Mouse (Mus musculus): Measurements from ENCODE around the gene Dusp27. TPM values are rescaled to one million over a fixed set of nuclear protein-coding genes. Genes with fewer than 3 reads are reported as not detected.

Dusp27 gene
- polyA plus RNA-seq, 1 experiment from 2014 or later = 2.7 TPM

DNA sequence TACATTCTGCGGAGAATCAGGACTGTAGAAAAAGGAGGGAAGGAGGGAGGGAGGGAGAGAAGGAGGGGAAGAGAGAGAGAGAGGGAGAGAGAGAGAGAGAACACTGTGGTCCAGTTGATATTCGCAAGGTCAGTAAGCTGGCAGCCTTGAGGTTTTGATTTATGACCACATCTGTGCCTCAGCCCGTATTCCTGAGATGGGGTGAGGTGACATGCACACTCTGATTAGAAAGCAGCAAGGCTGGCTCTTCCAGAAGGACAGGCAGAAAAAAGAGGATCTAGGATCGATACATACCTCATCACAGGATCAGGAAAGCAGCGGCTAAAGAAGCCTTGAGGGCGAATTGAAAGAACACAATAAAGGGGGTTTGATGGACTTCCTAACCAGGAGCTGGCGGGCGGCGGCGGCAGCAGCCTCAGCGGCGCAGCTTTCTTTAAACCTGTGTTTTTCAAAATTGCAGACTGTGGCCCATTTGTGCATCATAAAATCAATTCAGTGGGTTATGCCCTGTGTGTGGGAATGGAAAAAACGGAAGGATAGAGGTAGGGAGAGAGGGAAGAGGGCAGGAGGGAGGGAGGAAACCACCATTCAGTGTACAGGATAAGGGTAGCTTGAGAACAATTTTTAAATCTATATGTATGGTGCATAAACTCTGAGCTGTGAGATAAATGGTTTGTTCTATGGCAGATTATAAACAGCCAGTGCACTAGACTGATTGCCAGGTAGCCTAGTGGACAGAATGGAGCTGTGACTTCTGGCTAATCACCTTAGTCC, 9.7 kb downstream of the Dusp27 start:
- no peak overlapping the region for H3K4me3 ChIP-seq
- no peaks in the 10 kb centered on the region for H3K9me3 ChIP-seq (replicated peaks)
- 80% methylated on average over 13 of the region's 13 CpGs for WGBS
- H3K4me1 ChIP-seq = 0 out of 2 replicates have a peak, but pooled peaks cover 2% of the 10 kb centered on the region
- DNase-seq (ENCODE audit: low spot score) = no peak
- no peak overlapping the region for H3K27ac ChIP-seq (replicated peaks)
- no peaks in the 10 kb centered on the region for H3K27me3 ChIP-seq (ENCODE audit: low read depth, poor library complexity, severe bottlenecking)
- no peaks in the 10 kb centered on the region for H3K36me3 ChIP-seq

DNA sequence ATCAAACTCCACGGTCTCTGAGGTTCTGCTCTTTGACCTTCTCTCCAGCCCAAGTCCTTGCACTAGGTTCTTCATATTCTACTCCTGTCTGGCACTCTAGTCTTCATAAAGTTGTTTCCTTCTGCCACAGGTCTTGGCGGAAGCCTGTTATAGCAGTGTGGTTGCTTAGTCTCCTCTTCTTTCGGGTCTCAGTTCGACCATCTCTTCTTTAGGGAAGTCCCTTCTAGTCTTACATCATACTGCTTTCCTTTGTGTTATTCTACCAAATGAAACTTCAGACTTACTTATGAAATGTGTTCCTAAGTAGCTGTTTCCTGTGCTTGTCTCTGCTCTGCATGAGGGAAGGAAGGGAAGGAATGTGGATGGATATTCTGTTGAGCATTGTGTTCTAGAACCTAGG, 12.0 kb downstream of the Dusp27 start:
- Histone ChIP-seq H3K36me3 (no peaks in the 10 kb centered on the region), H3K4me1 (0 out of 2 replicates have a peak, but pooled peaks cover 2% of the 10 kb centered on the region), H3K27ac (replicated peaks) (no peak overlapping the region), H3K27me3 (ENCODE audit: low read depth, poor library complexity, severe bottlenecking) (no peaks in the 10 kb centered on the region), H3K9me3 (replicated peaks) (no peaks in the 10 kb centered on the region), H3K4me3 (no peak overlapping the region)
- DNase-seq (ENCODE audit: low spot score) = no peak
- WGBS = 94% methylated on average over 4 of the region's 4 CpGs

DNA sequence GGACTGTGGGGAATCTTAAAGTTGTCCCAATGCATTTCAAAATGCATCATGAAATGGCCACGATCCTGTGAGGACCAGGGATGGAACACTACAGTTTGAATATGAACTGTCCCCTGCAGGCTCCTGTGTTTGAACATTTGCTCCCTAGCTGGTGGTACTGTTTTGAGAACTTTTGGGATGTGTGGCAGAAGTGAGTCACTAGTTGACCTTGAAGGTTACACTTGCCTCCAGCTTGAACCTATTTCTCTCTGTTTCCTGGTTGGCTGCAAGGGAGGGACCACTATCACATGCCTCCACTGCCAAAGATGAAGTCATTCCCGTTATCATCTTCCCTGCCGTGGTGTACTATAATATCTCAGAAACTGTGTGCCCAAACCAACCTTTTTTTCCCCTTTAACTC, 12.7 kb downstream of the Dusp27 start:
- Histone ChIP-seq H3K9me3 (replicated peaks) (no peaks in the 10 kb centered on the region), H3K27ac (replicated peaks) (no peak overlapping the region), H3K4me1 (0 out of 2 replicates have a peak, but pooled peaks cover 2% of the 10 kb centered on the region), H3K36me3 (no peaks in the 10 kb centered on the region), H3K4me3 (no peak overlapping the region), H3K27me3 (ENCODE audit: low read depth, poor library complexity, severe bottlenecking) (no peaks in the 10 kb centered on the region)
- DNase-seq (ENCODE audit: low spot score) = no peak
- 87% methylated on average over 3 of the region's 3 CpGs for WGBS

DNA sequence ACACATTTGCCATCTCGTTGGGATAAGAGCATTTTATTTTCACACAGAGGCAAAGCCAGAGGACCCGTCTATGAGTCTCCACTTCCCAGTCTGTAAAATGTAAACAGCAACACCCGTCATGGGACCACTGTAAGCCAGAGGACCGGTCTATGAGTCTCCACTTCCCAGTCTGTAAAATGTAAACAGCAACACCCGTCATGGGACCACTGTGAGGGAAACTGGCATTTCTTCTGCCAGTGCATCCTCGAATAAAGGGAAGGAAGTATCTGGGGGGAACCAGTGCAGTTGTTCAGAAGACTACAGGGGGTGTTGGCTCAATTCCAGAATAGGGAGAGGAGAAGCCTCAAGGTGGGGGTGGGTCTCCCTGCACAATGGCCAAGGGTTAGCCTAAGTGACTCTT, 22.3 kb downstream of the Dusp27 start:
- Histone ChIP-seq H3K36me3 (no peaks in the 10 kb centered on the region), H3K4me3 (no peak overlapping the region), H3K27ac (replicated peaks) (no peak overlapping the region), H3K4me1 (peaks cover 9% of the 10 kb centered on the region), H3K9me3 (replicated peaks) (no peaks in the 10 kb centered on the region), H3K27me3 (ENCODE audit: low read depth, poor library complexity, severe bottlenecking) (no peaks in the 10 kb centered on the region)
- 88% methylated on average over 6 of the region's 6 CpGs for WGBS
- DNase-seq (ENCODE audit: low spot score) = no peak

DNA sequence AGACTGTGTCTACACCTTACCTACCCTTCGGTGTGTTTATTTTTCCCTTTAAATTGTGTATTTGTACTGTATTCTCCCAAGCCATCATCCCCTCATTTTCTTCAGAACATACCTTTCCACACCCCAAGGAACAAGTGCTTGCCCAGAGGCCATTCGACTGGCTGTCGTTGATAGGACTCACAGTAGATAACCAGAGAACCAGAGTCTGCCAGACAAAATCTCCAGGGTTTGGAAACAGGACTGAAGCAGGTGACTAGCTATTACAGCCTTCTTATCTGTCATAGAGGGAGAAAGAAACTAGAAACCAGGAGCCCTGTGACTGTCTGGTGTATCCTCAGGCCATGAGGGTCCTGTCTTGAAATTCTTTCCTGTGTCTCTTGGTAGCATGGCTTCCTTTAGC, 22.9 kb downstream of the Dusp27 start:
- no peak overlapping the region for H3K4me3 ChIP-seq
- no peaks in the 10 kb centered on the region for H3K36me3 ChIP-seq
- no peak overlapping the region for H3K27ac ChIP-seq (replicated peaks)
- H3K4me1 ChIP-seq = peaks cover 9% of the 10 kb centered on the region
- H3K27me3 ChIP-seq (ENCODE audit: low read depth, poor library complexity, severe bottlenecking) = no peaks in the 10 kb centered on the region
- H3K9me3 ChIP-seq (replicated peaks) = no peaks in the 10 kb centered on the region
- no peak for DNase-seq (ENCODE audit: low spot score)
- WGBS = 95% methylated on average over 3 of the region's 3 CpGs

DNA sequence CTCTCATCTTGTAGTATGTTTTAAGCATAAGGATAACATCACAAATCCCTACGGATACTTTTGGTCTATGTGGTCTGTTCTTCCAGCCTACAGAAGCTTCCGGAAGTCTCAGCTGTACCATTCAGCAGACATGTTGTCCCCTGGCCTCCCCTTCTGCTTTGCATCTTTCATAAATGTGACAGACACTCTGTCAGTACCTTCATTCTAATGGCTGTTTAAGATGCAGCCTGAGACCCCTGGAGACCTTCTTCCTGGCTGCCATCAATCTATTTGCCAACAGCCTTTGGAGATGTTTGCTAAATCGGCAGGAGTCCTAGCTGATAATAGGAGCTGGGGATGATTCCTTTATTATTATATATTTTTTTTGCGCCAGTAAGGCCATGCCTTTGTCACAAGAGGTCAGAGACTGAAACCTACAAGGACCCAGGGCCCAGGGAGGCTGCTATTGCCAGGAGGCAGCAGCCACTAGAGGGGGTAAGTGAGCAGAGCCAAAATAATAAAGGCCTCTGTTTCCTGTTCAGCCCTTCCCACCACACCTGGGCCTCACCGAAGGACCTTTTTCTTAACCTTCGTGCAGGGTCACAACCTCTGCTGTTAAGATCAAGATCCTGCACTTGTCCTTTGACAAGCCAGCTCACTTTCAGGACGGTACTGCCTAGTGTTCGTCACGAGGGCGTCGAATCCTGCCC, 24.7 kb downstream of the Dusp27 start:
- Histone ChIP-seq H3K9me3 (replicated peaks) (no peaks in the 10 kb centered on the region), H3K27ac (replicated peaks) (peak overlapping the region; percentile 61), H3K27me3 (ENCODE audit: low read depth, poor library complexity, severe bottlenecking) (no peaks in the 10 kb centered on the region), H3K4me3 (no peak overlapping the region), H3K4me1 (peaks cover 9% of the 10 kb centered on the region), H3K36me3 (no peaks in the 10 kb centered on the region)
- peak; percentile 56 for DNase-seq (ENCODE audit: low spot score)
- 76% methylated on average over 11 of the region's 11 CpGs for WGBS

DNA sequence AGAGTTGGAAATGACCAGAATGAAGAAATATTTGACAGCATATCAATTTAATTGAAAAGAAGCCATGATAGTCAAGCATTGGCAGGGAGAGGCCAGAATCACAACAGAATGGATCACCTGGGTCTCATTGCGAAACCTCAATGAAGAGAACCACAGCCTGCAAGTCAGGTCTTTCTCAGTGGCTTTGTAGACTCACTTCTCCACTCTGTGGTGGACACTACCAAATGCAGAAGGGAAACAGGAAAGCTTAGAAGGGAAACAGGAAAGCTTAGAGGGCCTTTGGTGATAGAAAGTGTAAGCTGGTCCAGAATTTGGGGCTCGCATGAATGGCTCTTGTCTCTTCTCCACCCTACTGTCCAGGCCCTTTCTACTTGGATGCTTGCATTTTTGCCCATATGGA, 29.6 kb downstream of the Dusp27 start:
- no peaks in the 10 kb centered on the region for H3K36me3 ChIP-seq
- no peak overlapping the region for H3K4me3 ChIP-seq
- no peaks in the 10 kb centered on the region for H3K27me3 ChIP-seq (ENCODE audit: low read depth, poor library complexity, severe bottlenecking)
- peaks cover 2% of the 10 kb centered on the region; the same call in 1 of the 2 replicates for H3K4me1 ChIP-seq
- no peak for DNase-seq (ENCODE audit: low spot score)
- no peaks in the 10 kb centered on the region for H3K9me3 ChIP-seq (replicated peaks)
- H3K27ac ChIP-seq (replicated peaks) = no peak overlapping the region
- WGBS = 97% methylated on average over 2 of the region's 2 CpGs

DNA sequence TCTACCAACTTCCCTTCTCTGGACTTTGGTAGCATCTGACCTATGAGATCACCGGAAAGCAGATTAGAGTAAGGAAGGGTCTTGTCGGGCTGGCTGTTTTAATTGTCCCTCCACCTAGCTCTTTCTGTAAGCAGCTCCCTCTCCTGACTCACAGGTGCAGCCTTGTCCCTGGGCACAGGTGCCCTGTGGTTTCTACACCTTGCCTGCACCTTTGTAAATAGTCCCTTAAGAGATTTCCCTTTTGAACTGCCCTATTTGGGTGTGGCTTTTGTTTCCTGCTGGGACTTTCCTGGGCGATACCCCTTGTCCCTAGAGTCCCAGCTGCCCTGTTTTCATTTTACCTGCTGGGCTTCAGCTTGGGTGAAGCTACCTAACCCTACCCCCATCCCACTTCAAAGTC, 33.3 kb downstream of the Dusp27 start:
- 94% methylated on average over 3 of the region's 3 CpGs for WGBS
- no peak overlapping the region for H3K4me3 ChIP-seq
- no peaks in the 10 kb centered on the region for H3K36me3 ChIP-seq
- H3K27ac ChIP-seq (replicated peaks) = no peak overlapping the region
- H3K4me1 ChIP-seq = no peaks in the 10 kb centered on the region
- no peaks in the 10 kb centered on the region for H3K9me3 ChIP-seq (replicated peaks)
- H3K27me3 ChIP-seq (ENCODE audit: low read depth, poor library complexity, severe bottlenecking) = no peaks in the 10 kb centered on the region
- no peak for DNase-seq (ENCODE audit: low spot score)

DNA sequence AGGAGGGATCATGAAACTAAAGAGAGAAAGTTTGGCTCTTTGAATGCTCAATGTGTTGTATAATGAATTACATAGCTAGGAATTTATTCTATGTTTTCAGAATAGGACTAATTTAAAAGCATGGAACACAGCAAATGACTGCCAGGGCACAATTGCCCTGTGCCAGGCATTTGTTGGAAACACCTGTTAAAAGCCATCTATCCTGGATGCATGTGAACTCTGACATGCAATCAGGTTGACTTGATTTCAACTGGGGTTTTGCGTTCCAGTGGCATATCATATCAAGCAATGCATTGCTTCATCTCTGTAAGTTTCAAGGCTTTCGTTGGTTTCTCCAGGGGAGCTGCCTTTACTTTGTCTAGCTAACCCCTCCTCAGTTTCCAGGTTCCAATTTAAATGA, 37.4 kb downstream of the Dusp27 start:
- 97% methylated on average over 2 of the region's 2 CpGs for WGBS
- Histone ChIP-seq H3K4me3 (no peak overlapping the region), H3K27me3 (ENCODE audit: low read depth, poor library complexity, severe bottlenecking) (no peaks in the 10 kb centered on the region), H3K4me1 (peaks cover 9% of the 10 kb centered on the region; the same call in 1 of the 2 replicates), H3K9me3 (replicated peaks) (no peaks in the 10 kb centered on the region), H3K27ac (replicated peaks) (no peak overlapping the region), H3K36me3 (no peaks in the 10 kb centered on the region)
- no peak for DNase-seq (ENCODE audit: low spot score)

DNA sequence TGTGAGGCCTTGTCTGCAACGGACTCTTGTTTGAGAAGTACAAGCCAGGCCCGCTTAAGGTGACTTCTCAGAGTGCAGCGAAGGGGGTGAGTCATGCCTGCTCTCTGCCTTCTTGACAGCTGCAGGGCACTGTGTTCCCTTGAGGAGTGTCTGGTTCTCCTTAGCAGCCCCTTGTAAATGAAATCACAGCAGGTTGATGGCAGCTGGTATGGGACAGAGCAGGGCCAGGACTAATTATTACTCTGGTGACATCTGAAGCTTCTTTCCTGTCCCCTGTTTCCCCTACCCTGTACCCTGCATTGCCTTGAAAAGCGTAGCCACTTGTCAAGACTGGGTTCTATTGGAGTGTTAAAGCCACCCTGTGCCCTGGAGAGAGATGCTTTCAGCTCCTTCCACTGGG, 38.0 kb downstream of the Dusp27 start:
- 0 out of 2 replicates have a peak overlapping the region, but pooled peaks have one; percentile 6 for H3K27ac ChIP-seq (replicated peaks)
- peaks cover 9% of the 10 kb centered on the region; the same call in 1 of the 2 replicates for H3K4me1 ChIP-seq
- 84% methylated on average over 4 of the region's 4 CpGs for WGBS
- no peak for DNase-seq (ENCODE audit: low spot score)
- no peaks in the 10 kb centered on the region for H3K36me3 ChIP-seq
- H3K27me3 ChIP-seq (ENCODE audit: low read depth, poor library complexity, severe bottlenecking) = no peaks in the 10 kb centered on the region
- no peak overlapping the region for H3K4me3 ChIP-seq
- H3K9me3 ChIP-seq (replicated peaks) = no peaks in the 10 kb centered on the region

DNA sequence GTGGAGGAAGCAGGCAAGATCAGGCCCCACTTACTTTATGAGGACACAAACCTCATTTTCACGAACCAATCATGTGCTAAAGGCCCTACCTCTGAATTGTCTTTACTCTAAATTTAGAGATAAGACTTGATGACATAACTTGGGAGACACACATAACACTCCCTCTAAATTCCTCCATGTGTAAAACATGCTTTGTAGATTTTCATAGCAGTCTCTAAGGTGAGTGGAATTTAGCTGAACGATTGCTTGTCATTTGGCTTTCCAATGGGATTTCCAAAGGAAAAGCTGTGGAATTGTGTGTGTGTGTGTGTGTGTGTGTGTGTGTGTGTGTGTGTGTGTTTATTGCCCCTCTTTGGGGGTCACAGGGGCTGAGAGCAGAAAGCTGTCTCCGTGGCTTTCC, 38.4 kb downstream of the Dusp27 start:
- no peaks in the 10 kb centered on the region for H3K9me3 ChIP-seq (replicated peaks)
- no peaks in the 10 kb centered on the region for H3K36me3 ChIP-seq
- no peak for DNase-seq (ENCODE audit: low spot score)
- H3K4me1 ChIP-seq = peaks cover 9% of the 10 kb centered on the region; the same call in 1 of the 2 replicates
- WGBS = 85% methylated on average over 3 of the region's 3 CpGs
- H3K27ac ChIP-seq (replicated peaks) = 0 out of 2 replicates have a peak overlapping the region, but pooled peaks have one; percentile 6
- H3K4me3 ChIP-seq = no peak overlapping the region
- no peaks in the 10 kb centered on the region for H3K27me3 ChIP-seq (ENCODE audit: low read depth, poor library complexity, severe bottlenecking)

DNA sequence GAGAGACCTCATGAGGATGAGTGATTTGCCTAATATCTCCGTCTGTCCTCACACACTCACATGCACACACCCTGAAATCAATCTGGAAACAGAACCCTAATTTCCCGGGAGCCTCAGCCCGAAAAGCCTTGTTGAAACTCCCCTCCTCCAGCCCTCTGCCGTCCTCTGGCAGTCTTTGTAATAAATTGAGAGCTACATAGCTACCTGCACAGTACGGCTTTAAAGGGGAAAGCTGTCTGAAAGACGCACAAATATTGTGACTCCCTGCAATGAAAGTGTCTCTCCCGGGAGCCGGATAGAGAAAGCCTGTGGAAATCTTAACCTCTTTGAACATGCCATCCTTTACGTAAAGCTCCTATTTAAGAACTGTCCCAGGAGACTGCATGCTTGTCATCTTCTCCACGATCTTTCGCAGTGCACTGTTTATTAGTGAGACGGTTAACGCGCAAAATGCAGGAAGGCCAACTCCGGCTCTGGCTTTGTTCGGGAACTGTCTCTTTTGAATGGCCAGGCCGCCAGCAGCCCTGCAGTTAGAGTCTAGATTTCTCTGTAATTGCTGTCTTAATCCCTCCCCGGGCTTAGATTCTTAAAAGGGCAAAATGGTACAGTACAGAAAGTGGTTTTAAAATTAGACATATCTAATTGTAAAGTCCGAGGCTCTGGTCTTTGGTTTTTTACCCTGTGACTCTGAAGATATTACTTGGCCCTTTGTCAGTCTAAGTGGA, 39.1 kb downstream of the Dusp27 start:
- Histone ChIP-seq H3K9me3 (replicated peaks) (no peaks in the 10 kb centered on the region), H3K27me3 (ENCODE audit: low read depth, poor library complexity, severe bottlenecking) (no peaks in the 10 kb centered on the region), H3K36me3 (no peaks in the 10 kb centered on the region), H3K4me1 (peaks cover 9% of the 10 kb centered on the region; the same call in 1 of the 2 replicates), H3K4me3 (no peak overlapping the region), H3K27ac (replicated peaks) (no peak overlapping the region)
- WGBS = 86% methylated on average over 19 of the region's 19 CpGs
- no peak for DNase-seq (ENCODE audit: low spot score)
